Mouse (Mus musculus) olfactory bulb, adult 2 months (tissue): Measurements from ENCODE around the gene Pif1. TPM values are rescaled to one million over a fixed set of nuclear protein-coding genes. Genes with fewer than 3 reads are reported as not detected.

ENCODE experiments used
- H3K27ac ChIP-seq: fragments of 200-500 bp; 2 replicates; pipeline ENCODE4 v1.5.1; 2012; ENCODE audit warnings: low read depth, low read length; ENCODE audit not compliant: insufficient read depth
- H3K4me1 ChIP-seq: fragments of 200-500 bp; 2 replicates; pipeline ENCODE4 v1.6.1; 2012; ENCODE audit warnings: low read length; ENCODE audit not compliant: control insufficient read depth, insufficient read depth
- H3K4me3 ChIP-seq: fragments of 200-500 bp; 2 replicates; pipeline ENCODE4 v1.5.1; 2012; ENCODE audit warnings: mild to moderate bottlenecking, low read depth, low read length, moderate library complexity; ENCODE audit not compliant: insufficient read depth
- CTCF ChIP-seq: fragments of 200-500 bp; IDR thresholded peaks from 2 replicates; pipeline ENCODE4 v1.5.1; 2012; ENCODE audit warnings: low read depth, mild to moderate bottlenecking, low read length, moderate library complexity; ENCODE audit not compliant: insufficient read depth
- POLR2A ChIP-seq: fragments of 200-500 bp; IDR thresholded peaks from 2 replicates; pipeline ENCODE4 v1.6.1; 2012; ENCODE audit warnings: mild to moderate bottlenecking, low read depth, low read length, moderate library complexity; ENCODE audit not compliant: insufficient read depth
- WGBS: fragments of 180-500 bp; shearing (Covaris S2); methylation state at CpG from one replicate; pipeline ENCODE4 v1.1.7; 2018; 5-methylcytosine and 5-hydroxymethylcytosine counted together
- polyA plus RNA-seq: library from polyadenylated mRNA; stranded (reverse); fragments of >200 nt; gene quantifications from 2 replicates; pipeline ENCODE4 v1.2.4, GENCODE M21; 2012; ENCODE audit warnings: low replicate concordance; ENCODE audit not compliant: missing spikeins, insufficient read depth, insufficient read length

The Pif1 gene
- polyA plus RNA-seq = not detected in 2 replicates

DNA sequence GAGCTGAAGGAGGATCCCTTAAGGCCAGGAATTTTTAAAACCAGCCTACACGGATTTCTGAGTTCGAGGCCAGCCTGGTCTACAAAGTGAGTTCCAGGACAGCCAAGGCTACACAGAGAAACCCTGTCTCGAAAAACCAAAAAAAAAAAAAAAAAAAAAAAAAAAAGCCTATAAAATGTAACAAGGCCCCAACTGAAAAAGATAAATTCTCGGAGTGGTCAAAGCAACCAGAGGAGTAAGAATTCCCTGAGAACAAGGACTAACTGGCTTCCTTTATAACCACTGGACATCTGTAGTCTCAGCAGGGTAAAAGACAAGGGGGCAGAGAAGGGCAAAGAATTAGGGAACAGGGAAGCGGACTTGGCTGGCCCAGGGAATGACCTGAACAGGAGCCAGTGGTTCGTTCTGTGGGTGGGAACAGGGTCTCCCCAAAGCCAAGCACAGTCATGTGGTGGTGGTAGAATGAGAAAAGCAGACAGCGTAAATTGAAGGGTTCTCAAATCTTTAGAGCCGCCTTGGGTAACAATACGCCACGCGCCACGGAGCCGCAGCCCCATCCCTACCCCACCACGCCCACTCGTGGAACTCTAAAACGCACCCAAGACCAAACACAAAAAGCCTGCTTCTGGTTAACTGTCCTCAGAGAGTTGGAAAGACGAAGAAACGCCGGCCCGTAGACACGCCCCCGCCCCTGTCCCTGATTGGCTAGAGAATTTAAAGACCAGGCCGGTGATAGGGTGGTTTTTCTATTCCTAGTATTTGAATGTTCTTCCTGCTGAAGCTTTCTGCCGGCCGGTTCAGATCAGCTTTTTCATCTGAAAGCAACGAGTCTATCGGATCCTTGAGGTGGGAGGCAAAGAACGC lies at the start of gene Pif1:
Pif1 (plus strand) TSS at position 755 of the 864 bp plus-strand sequence.
- peak within 1 kb of the TSS; percentile 42 for H3K4me3 ChIP-seq
- 9% methylated on average over 28 of the region's 28 CpGs for WGBS
- H3K4me1 ChIP-seq = peaks cover 17% of the 10 kb centered on the region
- no peak within 1 kb of the TSS for H3K27ac ChIP-seq
- TF ChIP-seq POLR2A (no peak), CTCF (no peak)

DNA sequence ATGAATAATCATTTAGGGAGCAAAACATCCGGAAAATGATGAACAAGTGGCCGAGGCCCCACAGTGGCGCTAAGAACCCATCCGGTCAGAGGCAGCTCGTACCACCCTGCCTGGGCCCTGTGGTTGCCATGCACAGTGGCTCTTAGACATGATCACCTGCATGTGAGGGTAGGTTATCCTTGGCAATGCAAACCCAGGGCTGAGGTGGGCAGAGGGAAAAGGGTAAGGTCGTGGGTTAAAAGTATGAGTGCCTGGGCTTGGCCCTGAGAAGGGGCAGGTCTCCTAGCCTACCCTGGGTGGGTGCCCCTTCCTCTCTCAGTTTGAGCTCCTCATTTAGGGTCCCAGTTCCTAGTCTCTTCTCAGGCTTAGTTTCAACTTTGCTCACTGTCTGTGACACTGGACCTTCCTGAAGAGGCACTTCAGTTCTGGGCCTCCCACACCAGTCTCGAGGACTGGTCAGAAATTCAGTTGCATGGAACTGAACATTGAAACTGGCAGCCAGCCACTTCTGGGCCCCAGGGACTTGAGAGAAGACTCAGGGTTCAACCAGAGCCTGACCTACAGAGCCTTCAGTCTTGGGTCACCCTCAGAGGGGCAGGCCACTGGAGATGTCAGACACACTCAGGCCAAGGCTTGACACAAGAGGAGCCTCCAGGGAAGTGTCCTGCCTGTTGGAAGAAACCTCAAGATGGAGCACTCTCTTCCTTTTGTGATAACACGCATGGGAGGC lies 48.9 kb upstream of the Pif1 start:
- Histone ChIP-seq H3K4me3 (no peak overlapping the region), H3K27ac (no peak overlapping the region), H3K4me1 (peaks cover 8% of the 10 kb centered on the region)
- TF ChIP-seq POLR2A = no peak
- no peak for TF ChIP-seq CTCF
- 93% methylated on average over 8 of the region's 8 CpGs for WGBS

DNA sequence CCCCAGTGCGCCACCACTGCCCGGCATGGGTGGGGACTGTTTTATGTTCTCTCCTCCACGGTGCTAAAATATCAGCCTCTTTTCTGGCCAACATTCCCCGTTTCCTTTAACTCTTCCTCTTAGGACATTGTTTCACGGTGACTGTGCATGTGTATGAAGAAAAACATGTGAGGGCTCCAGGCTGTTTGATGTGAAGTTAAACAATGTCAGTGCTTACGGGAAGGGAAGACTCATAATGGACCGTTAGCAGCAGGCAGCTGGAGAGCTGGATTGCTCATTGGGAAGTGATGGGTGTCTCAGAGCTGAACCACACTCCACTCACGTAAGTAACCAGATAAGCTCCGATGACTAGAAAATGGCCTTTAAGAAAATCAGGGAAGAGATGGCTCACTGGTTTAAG lies 47.3 kb upstream of the Pif1 start:
- Histone ChIP-seq H3K4me3 (no peak overlapping the region), H3K27ac (no peak overlapping the region), H3K4me1 (peaks cover 8% of the 10 kb centered on the region)
- WGBS = 76% methylated on average over 9 of the region's 9 CpGs
- TF ChIP-seq CTCF (no peak), POLR2A (no peak)

DNA sequence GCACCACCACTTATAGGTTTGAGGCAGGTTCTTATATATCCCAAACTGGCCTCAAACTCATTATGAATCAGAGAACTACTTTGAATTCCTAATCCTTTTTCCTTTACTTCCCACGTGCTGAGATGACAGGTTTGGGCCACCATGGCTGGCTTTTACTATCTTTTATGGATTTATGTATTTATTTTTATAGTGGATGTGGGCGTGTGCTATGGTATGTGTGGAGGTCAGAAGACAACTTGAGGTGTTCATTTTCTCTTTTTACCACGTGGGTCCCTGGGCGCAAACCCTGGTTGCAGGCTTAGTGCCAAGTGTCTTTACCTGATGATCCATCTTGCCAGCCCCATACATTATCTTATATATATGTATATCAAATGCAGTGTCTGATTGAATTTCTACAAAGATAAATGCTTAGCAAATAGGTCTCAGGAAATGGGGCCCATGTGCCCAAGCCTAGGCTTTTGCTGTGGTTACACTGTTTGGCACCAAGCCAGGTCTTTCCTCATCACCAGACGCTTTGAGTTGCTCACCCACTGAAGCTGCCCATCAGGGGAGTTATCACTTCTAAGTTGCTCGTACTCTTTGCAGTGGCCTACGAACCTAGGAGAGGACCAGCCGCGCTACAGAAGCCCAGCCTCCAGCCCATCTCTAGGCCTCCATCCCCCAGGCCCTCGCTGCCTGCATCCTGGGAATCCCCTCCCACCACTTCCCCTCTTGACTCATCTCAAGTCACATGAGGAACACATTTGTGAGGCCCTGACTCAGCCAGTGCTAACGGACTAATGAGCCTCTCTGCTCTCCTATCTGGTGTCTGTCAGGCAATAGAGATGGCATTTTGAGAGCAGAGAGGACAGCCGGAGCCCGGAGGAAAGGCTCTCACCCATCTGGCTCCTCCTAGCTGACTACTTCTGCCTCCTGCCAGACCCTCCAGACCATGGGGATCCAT lies 45.6 kb upstream of the Pif1 start:
- 52% methylated on average over 13 of the region's 13 CpGs for WGBS
- peaks cover 16% of the 10 kb centered on the region for H3K4me1 ChIP-seq
- TF ChIP-seq CTCF = no peak
- TF ChIP-seq POLR2A = no peak
- no peak overlapping the region for H3K4me3 ChIP-seq
- H3K27ac ChIP-seq = peak overlapping the region; percentile 95

DNA sequence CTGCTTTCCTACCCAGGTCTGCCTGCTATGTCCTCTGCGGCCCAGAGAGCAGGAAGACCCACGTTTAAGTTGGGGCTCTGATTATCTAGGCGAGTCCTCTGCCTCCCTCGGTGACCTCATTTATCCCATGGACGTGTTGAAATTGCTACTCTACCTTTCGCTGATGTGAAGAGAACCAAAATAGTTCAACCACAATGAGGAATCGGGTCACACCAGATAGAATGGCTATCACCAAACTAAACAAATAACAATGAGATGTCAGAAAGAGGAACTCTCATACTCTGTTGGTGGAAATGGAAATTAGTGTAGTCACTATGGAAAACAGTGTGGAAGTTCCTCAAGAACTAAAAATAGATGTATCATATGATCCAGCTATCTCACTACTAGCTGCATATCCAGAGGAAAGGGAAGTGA lies 44.8 kb upstream of the Pif1 start:
- peak overlapping the region; percentile 95 for H3K27ac ChIP-seq
- H3K4me3 ChIP-seq = no peak overlapping the region
- H3K4me1 ChIP-seq = peaks cover 24% of the 10 kb centered on the region
- 61% methylated on average over 7 of the region's 7 CpGs for WGBS
- TF ChIP-seq POLR2A (no peak), CTCF (no peak)

DNA sequence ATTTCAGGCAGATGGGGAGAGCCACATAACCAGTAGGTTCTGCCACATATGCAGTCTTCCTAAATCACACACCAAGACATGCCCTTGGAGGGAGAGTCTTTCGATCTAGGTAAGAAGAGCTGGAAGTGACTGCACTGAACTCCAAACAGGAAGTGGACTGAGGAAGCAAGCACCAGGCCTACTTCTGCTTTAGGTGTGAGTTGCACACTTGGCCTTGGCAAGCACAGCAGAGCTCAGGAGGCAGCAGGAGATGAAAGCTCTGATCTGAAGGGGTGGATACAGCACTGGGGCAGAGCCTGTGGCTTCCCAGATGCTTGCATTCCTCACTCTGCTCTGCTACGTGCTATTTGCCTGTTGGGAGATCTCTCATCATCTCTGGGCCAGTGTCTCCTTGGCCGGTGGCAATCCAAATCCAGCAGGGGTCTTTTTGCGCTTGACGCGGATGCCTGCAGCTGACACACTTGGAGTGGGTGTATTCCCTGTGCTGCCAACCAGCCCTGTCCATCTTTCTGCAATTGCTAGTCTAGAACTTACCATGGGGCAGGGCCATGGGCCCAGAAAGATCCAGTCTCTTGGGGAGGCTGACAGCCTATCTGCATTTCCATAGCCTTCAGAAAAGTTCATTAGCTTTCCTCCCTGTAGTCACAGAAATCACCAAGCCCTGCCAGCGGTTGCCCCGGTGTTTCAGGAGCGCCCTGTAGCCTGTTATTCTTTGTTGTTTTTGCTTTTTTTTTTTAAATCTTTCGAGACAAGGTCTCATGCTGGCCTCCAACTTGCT lies 41.1 kb upstream of the Pif1 start:
- Histone ChIP-seq H3K27ac (peak overlapping the region; percentile 37), H3K4me3 (no peak overlapping the region), H3K4me1 (peaks cover 34% of the 10 kb centered on the region)
- 41% methylated on average over 10 of the region's 10 CpGs for WGBS
- TF ChIP-seq POLR2A (no peak), CTCF (no peak)

DNA sequence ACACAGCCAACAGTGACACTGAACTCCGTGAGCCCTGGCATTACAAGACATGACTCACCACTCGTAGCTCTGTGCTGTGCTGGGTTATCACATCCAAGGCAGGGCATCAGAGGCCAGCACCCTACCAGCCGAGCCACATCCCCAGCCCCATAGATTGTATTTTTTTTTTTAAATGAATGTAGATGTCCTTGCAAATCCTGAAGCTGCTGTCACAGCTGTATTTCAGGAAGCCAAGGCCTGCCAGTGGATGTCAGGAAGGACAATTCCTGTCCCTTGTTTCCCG lies 40.6 kb upstream of the Pif1 start:
- TF ChIP-seq CTCF (no peak), POLR2A (no peak)
- WGBS = 25% methylated on average over 4 of the region's 4 CpGs
- Histone ChIP-seq H3K4me1 (peaks cover 38% of the 10 kb centered on the region), H3K4me3 (no peak overlapping the region), H3K27ac (peak overlapping the region; percentile 37)

DNA sequence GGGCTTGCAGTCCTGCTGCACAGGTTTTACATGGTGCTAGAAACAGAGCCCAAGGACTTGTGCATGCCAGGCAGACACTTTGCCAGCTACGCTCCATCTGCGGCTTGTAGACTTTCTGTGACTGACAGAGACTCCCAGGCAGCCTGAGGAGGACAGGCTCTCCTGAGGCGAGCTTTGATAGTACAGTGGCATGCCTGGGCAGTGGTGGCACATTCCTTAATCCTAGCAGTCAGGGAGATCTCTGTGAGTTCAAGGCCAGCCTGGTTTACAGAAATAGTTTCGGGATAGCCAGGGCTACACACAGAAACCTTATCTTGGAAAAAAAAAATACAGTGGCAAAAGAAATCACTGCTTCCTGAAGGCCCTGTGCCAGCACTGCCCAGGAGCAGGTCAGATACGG lies 39.8 kb upstream of the Pif1 start:
- H3K27ac ChIP-seq = 0 out of 2 replicates have a peak overlapping the region, but pooled peaks have one; percentile 37
- WGBS = 89% methylated on average over 5 of the region's 5 CpGs
- H3K4me1 ChIP-seq = peaks cover 31% of the 10 kb centered on the region
- no peak overlapping the region for H3K4me3 ChIP-seq
- TF ChIP-seq CTCF = no peak
- TF ChIP-seq POLR2A = no peak
